In the genomic region with DNA sequence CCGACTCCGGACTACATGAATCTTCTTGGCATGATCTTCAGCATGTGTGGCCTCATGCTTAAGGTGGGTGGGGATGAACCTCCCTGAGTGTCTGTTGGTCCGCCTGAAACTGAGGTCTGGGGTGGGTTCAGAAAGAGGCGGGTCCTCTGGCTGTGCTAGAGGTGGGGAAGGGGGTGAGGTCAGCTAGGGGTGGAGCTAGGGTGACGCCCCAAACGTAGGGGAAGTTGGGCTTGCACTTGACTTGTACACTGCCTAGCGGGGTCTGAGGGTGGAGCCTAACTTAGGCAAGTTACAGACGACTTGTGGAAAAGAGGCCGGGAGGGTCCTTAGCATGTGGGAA, we compare ENCODE assay signal across 8 mouse cellular contexts. TPM values are rescaled to one million over a fixed set of nuclear protein-coding genes. Genes with fewer than 3 reads are reported as not detected.
DNase-seq lines count a peak whose midpoint lies in the region; ATAC-seq and TF ChIP-seq lines count a peak whose summit lies in the region.

Gene Wdr83 (minus strand): TSS at position 91 of the 340 bp plus-strand sequence.

- no peak for TF ChIP-seq CTCF in Patski (IDR thresholded peaks at IDR 0.05)

- H3K27ac ChIP-seq in heart, embryonic 16.5 days (ENCODE audit: low read length): peak within 1 kb of the TSS; percentile 81

- CTCF ChIA-PET in Patski (lab: Charles Lee): interaction anchor here (1.4 kb wide), 1 partner anchor 14 kb away, joined by 3 read pairs; no protein-coding TSS in a partner anchor

- WGBS in heart, embryonic 16.5 days: 2% methylated on average over 9 of the region's 9 CpGs

- POLR2A ChIA-PET in Patski (lab: Charles Lee): no interaction called here

- peak within 1 kb of the TSS; percentile 94 for H3K9ac ChIP-seq in heart, embryonic 16.5 days (ENCODE audit: low read length)

- ATAC-seq in Patski: peak; percentile 27
- ATAC-seq in erythroblast, adult 5-6 weeks (replicated peaks; ENCODE audit: low FRiP score, poor library complexity, severe bottlenecking): peak; percentile 18; the same call in 1 of the 2 replicates
- peak; percentile 65 for ATAC-seq in heart, embryonic 16.5 days (replicated peaks; ENCODE audit: extremely low read depth, insufficient read depth, low FRiP score)

- peaks cover 18% of the 10 kb centered on the region for H3K36me3 ChIP-seq in heart, embryonic 16.5 days (ENCODE audit: control insufficient read depth, insufficient read depth)

- peak within 1 kb of the TSS; percentile 94 for H3K4me2 ChIP-seq in heart, embryonic 16.5 days (ENCODE audit: low read depth, low read length)

- no peaks in the 10 kb centered on the region for H3K27me3 ChIP-seq in Patski
- no peaks in the 10 kb centered on the region for H3K27me3 ChIP-seq in heart, embryonic 16.5 days (ENCODE audit: control insufficient read depth, insufficient read depth, low read length)

- DNase-seq in B cell, adult 2 months: peak; percentile 77 to 81
- DNase-seq in Patski (ENCODE audit: low read depth, low spot score): no peak
- peak; percentile 55 for DNase-seq in layer of hippocampus, adult 9-11 months
- peak; percentile 69 for DNase-seq in lung, postnatal 10 days
- DNase-seq in spleen, postnatal 36 days (ENCODE audit: low spot score in 2 of 2): peak; percentile 84 to 85
- DNase-seq in cerebellum, postnatal 36 days: no peak

- peak within 1 kb of the TSS; percentile 96 for H3K4me3 ChIP-seq in heart, embryonic 16.5 days (ENCODE audit: low read length)

- no peaks in the 10 kb centered on the region for H3K9me3 ChIP-seq in heart, embryonic 16.5 days (replicated peaks; ENCODE audit: control insufficient read depth, low read length)

- H3K4me1 ChIP-seq in heart, embryonic 16.5 days (ENCODE audit: control insufficient read depth, insufficient read depth, low read length): peaks cover 27% of the 10 kb centered on the region

- in situ Hi-C loops in Patski (cut with MboI; ENCODE audit: low pct_unique_long_range_greater_than_20kb): no loop called here

RNA-seq across cellular contexts. Expression of gene Wdr83, which starts in this region (rescaled TPM):
- polyA plus RNA-seq in Patski (2021): 30.4 TPM
- 1.7 and 16.9 TPM in 2 replicates for total RNA-seq in erythroblast, adult 5-6 weeks (2015; ENCODE audit: low replicate concordance)
- 4.9 and 6.3 TPM in 2 replicates for total RNA-seq in erythroblast, adult 5-6 weeks (2017; ENCODE audit: low replicate concordance)
- polyA plus RNA-seq in heart, embryonic 16.5 days (2015; fragmentation: Nextera tagmentation; extraction: Ambion mirVana): 46.6 and 47.0 TPM in 2 replicates

Comparison
In these comparisons a context has a peak if more than half of its experiments do, and no peak if none do; other contexts are left out.
1. DNase-seq: peak in B cell, adult 2 months (2 of 2), layer of hippocampus, adult 9-11 months (single experiment), lung, postnatal 10 days (single experiment) and spleen, postnatal 36 days (2 of 2); none in Patski (single experiment) and cerebellum, postnatal 36 days (0 of 2).
2. Peak in every context shown above with its lines, with median percentiles within 50 percentile points of each other: ATAC-seq.